Mouse (Mus musculus) gastrocnemius, postnatal 4 days (tissue): Measurements from ENCODE around the gene Ldb1. TPM values are rescaled to one million over a fixed set of nuclear protein-coding genes. Genes with fewer than 3 reads are reported as not detected.

ENCODE experiments used
- DNase-seq, 2 experiments: peaks; one replicate each; pipeline ENCODE4 v3.0.0; 2021 to 2022; ENCODE audit warnings: low spot score in 2 of 2, mixed read lengths in 2 of 2
- total RNA-seq, 2 experiments: library from RNA; stranded (reverse); gene quantifications; 2 replicates each; pipeline ENCODE4 v1.2.3; 2021

The Ldb1 gene
- total RNA-seq, 2 experiments from 2014 or later, result 75.3 to 85.3 TPM

- no peak for DNase-seq
These were observed 60.6 kb downstream of the Ldb1 start for GRCm38 (mm10) chr19:45984379-45984778.

Other genes starting within 250 kb of the Ldb1 start
- under 1 TPM; 0.52 to 0.54 TPM for gene Kcnip2, start 229.2 kb downstream of the Ldb1 start, total RNA-seq
- gene Armh3, start 46.7 kb downstream of the Ldb1 start, total RNA-seq, result 10 to 100 TPM; 16.0 to 19.0 TPM
- gene Hps6, start 41.7 kb downstream of the Ldb1 start, total RNA-seq, result 1 to 10 TPM; 4.9 to 5.5 TPM
- 10 to 100 TPM; 35.3 to 43.9 TPM for gene Pprc1, start 328 bp downstream of the Ldb1 start, total RNA-seq
- gene Nolc1, start 30.6 kb upstream of the Ldb1 start, total RNA-seq, result 10 to 100 TPM; 31.6 to 34.3 TPM
- not detected for gene Elovl3, start 86.7 kb upstream of the Ldb1 start, total RNA-seq
- gene Pitx3, start 103.1 kb upstream of the Ldb1 start, total RNA-seq, result 10 to 100 TPM; 32.2 to 36.1 TPM
- gene Gbf1, start 107.3 kb upstream of the Ldb1 start, total RNA-seq, result 10 to 100 TPM; 76.4 to 86.9 TPM